Mouse (Mus musculus) midbrain, embryonic 11.5 days (tissue): ENCODE data around the gene Ppp2r5c. TPM values are rescaled to one million over a fixed set of nuclear protein-coding genes. Genes with fewer than 3 reads are reported as not detected.

Experiments used
- ATAC-seq: fragments of 200-750 bp; cut with Nextera tagmentation; 2 replicates; pipeline ENCODE4 v1.8.0; 2017; ENCODE audit warnings: moderate TSS enrichment, moderate library complexity; ENCODE audit not compliant: low FRiP score
- DNase-seq: peaks from one replicate; pipeline ENCODE4 v3.0.0; 2015; ENCODE audit warnings: low spot score; ENCODE audit errors: missing footprints
- H3K27ac ChIP-seq: fragments of 300-500 bp; sonication (generic); 2 replicates; pipeline ENCODE4 v1.5.1; 2014; ENCODE audit warnings: low read depth, low read length
- H3K27me3 ChIP-seq: fragments of 300-500 bp; sonication (generic); 2 replicates; pipeline ENCODE4 v1.6.1; 2014; ENCODE audit warnings: mild to moderate bottlenecking, low read length, moderate library complexity, mixed read lengths; ENCODE audit not compliant: control insufficient read depth, insufficient read depth
- H3K36me3 ChIP-seq: fragments of 300-500 bp; sonication (generic); 2 replicates; pipeline ENCODE4 v1.6.1; 2014; ENCODE audit warnings: mild to moderate bottlenecking, low read length, moderate library complexity, mixed read lengths; ENCODE audit not compliant: control insufficient read depth, insufficient read depth
- H3K4me1 ChIP-seq: fragments of 300-500 bp; sonication (generic); 2 replicates; pipeline ENCODE4 v1.6.1; 2014; ENCODE audit warnings: low read length; ENCODE audit not compliant: control insufficient read depth, insufficient read depth
- H3K4me2 ChIP-seq: fragments of 300-500 bp; sonication (generic); 2 replicates; pipeline ENCODE4 v1.6.1; 2014; ENCODE audit warnings: mild to moderate bottlenecking, moderate library complexity
- H3K4me3 ChIP-seq: fragments of 300-500 bp; sonication (generic); 2 replicates; pipeline ENCODE4 v1.5.1; 2014; ENCODE audit warnings: low read depth, low read length
- H3K9ac ChIP-seq: fragments of 300-500 bp; sonication (generic); 2 replicates; pipeline ENCODE4 v1.6.1; 2014; ENCODE audit warnings: low read length
- H3K9me3 ChIP-seq: fragments of 300-500 bp; sonication (generic); 2 replicates; pipeline ENCODE4 v1.6.1; 2016; ENCODE audit warnings: low read length; ENCODE audit not compliant: control insufficient read depth
- WGBS: fragments of 180-500 bp; shearing (Covaris S2); extraction: QIAGEN DNeasy Blood & Tissue Kit; methylation state at CpG from one replicate; pipeline ENCODE4 v1.1.7; 2014; 5-methylcytosine and 5-hydroxymethylcytosine counted together
- polyA plus RNA-seq: library from polyadenylated mRNA; unstranded; fragments of >200 nt; fragmentation: Nextera tagmentation; extraction: Ambion mirVana; gene quantifications from 2 replicates; pipeline ENCODE4 v1.2.1, GENCODE M21; 2014

The Ppp2r5c gene
- polyA plus RNA-seq, 1 experiment from 2014 or later = 175 TPM

DNA sequence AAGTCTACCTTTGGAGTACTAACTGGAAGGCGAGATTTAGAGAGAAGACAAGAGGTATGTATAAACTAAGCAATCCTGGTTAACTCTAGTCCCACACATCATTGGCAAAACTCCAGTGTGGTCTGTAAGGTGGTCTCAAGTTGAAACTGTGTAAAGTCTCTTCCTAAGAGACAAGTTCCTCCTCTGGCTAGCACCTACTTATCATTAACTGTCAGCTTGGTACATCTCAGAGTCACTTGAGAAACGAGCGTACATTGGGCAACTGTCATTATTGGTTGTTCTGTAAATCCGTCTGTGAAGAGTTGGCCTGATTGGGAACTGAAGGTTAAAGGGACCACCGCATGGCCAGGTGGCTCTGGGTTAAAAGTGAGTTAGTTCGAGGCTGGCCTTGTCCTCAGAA is 141.7 kb downstream of the Ppp2r5c start:
- H3K9me3 ChIP-seq = no peaks in the 10 kb centered on the region
- no peak overlapping the region for H3K27ac ChIP-seq
- no peaks in the 10 kb centered on the region for H3K36me3 ChIP-seq
- ATAC-seq (no peak), DNase-seq (no peak)
- WGBS = 84% methylated on average over 6 of the region's 6 CpGs
- no peak overlapping the region for H3K9ac ChIP-seq
- no peak overlapping the region for H3K4me3 ChIP-seq
- no peak overlapping the region for H3K4me2 ChIP-seq
- no peaks in the 10 kb centered on the region for H3K27me3 ChIP-seq
- H3K4me1 ChIP-seq = peaks cover 9% of the 10 kb centered on the region

DNA sequence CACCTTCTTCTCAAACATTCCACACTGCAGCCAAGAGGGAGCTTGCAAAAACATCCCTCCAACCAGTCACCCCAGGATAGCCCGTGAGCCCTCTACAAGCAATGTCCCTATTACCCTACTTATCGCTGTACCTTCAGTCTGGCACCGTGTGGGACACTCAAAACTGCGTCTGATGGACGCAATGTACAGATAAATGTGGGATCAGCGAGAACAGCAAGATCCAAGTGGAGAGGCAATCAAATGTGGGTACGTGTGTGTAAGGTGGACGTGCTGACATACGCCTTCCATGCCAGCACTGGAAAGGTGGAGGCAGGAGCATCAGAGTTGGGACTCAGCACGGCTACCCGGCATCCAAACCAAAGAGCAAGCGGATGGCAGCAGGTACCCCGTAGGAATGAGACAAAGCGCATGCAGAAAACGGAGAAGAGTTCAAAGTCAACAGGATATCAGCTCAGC is 143.9 kb downstream of the Ppp2r5c start:
- Histone ChIP-seq H3K36me3 (no peaks in the 10 kb centered on the region), H3K9me3 (no peaks in the 10 kb centered on the region), H3K9ac (peak overlapping the region; percentile 91), H3K27me3 (no peaks in the 10 kb centered on the region), H3K27ac (peak overlapping the region; percentile 54; the same call in 1 of the 2 replicates), H3K4me3 (peak overlapping the region; percentile 88), H3K4me2 (peak overlapping the region; percentile 55), H3K4me1 (peaks cover 9% of the 10 kb centered on the region)
- WGBS = 2% methylated on average over 15 of the region's 15 CpGs
- DNase-seq = no peak
- no peak for ATAC-seq

DNA sequence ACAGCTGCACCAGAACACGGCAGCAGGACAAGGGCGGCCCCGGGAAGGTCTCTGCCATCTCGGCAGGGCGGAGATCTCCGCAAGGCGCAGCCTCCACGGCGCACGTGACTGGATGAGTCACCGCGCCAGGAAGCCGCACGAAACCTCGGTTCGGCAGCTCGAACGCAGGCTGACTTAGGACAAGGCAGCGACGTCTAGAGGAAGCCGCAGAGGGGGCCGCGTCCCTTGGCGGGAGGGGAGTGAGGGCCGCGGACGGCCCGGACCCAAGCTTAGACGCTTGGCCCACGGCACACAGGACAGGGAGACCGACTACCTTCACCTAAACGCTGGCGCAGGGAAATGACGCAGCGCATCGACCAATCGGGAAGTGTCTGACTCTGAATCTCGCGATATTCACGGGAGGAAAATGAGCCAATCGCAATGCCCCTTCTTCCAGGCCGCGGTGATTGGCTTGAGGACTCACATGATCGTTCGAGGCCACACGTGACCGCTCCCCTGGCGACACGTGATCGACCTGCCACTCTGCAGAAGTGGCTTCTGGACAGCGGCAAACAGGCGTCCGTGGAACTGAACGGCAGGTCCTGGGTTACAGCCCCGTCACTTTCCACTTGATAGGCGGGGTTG is 144.5 kb downstream of the Ppp2r5c start:
- Histone ChIP-seq H3K9me3 (no peaks in the 10 kb centered on the region), H3K4me3 (peak overlapping the region; percentile 88), H3K9ac (peak overlapping the region; percentile 91), H3K4me1 (peaks cover 9% of the 10 kb centered on the region), H3K27me3 (no peaks in the 10 kb centered on the region), H3K27ac (peak overlapping the region; percentile 54; the same call in 1 of the 2 replicates), H3K36me3 (no peaks in the 10 kb centered on the region), H3K4me2 (peak overlapping the region; percentile 62)
- under 1% methylated on average over 56 of the region's 56 CpGs for WGBS
- ATAC-seq = peak; percentile 97
- peak; percentile 100 for DNase-seq

DNA sequence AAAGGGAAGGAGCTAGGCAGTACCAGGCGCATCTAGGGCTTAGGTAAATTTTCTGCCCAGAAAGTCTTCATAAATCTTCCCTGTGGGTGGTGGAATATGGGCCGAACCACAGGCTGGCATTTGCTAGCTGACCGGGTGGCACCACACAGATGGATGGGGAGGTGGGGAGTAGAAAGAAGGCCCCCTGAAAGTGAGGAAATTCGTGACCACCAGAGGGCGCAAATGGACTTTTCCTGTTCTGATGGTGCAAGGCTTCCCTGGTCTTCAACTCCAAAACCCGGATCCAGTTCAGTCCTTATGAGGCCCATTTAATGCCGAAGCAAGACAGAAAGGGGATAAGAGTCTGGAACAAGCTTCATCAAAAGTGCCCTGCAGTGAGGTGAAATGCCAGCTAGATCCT is 151.6 kb downstream of the Ppp2r5c start:
- Histone ChIP-seq H3K4me1 (peaks cover 18% of the 10 kb centered on the region), H3K36me3 (no peaks in the 10 kb centered on the region), H3K4me3 (no peak overlapping the region), H3K9ac (no peak overlapping the region), H3K9me3 (no peaks in the 10 kb centered on the region), H3K27ac (no peak overlapping the region), H3K4me2 (no peak overlapping the region), H3K27me3 (no peaks in the 10 kb centered on the region)
- WGBS = 15% methylated on average over 7 of the region's 7 CpGs
- DNase-seq (peak; percentile 98), ATAC-seq (no peak)

DNA sequence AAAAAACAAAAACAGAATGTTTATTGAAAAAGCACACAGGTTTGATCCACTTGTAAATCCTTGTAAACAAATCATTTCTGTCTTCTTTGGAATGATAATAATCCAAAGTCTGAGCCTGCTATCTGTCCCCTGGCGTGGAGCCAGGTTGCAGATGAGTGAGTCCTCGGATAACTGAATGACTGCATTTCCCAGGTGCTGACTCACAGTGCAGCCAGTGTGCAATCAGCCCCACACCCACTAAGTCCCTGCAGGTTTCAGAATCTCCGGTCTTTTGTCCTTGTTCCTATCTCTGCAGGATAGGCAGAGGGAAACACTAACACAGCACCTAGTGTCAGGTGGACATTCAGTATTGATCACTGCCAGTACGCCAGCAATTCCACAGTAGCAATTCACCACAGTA is 152.9 kb downstream of the Ppp2r5c start:
- WGBS = 81% methylated on average over 4 of the region's 4 CpGs
- Histone ChIP-seq H3K36me3 (no peaks in the 10 kb centered on the region), H3K27ac (no peak overlapping the region), H3K4me3 (no peak overlapping the region), H3K9me3 (no peaks in the 10 kb centered on the region), H3K9ac (0 out of 2 replicates have a peak overlapping the region, but pooled peaks have one; percentile 9), H3K27me3 (no peaks in the 10 kb centered on the region), H3K4me2 (no peak overlapping the region), H3K4me1 (peaks cover 20% of the 10 kb centered on the region)
- no peak for ATAC-seq
- DNase-seq = no peak

DNA sequence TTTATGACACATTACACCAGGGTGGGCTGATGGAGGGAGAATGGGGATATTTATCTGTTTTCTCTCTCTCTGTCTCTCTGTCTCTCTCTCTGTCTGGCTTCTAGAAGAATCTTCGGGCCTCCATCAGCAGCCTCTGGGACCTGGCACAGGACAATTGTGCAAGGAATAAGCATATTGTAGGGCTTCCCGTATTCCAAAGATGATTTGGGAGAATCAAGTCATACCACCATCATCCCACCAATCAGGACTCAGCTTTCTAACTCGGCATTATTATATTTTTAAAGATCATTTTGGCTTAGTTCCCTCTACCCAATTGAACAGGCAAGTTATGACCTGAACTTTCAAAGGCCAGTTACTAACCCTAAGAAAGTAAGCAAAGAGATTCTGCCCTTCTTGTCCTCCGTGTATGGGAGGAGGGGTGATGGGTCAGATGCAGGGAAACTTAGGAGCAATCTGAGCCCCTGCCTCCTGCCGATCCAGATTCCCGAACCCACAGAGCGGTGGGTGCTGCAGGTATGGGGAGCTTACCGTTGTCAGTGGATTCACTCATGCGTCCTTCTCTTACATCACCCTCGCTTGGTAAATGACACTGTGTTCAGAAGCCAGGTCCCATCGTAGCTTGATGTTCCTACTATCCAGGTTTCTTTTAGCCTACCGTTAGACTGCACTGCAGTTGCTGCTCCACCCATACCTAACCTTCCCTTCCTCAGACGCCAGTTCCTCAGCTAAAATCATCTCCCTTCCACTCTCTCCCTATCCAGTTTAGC is 153.5 kb downstream of the Ppp2r5c start:
- ATAC-seq (peak; percentile 12), DNase-seq (peak; percentile 85)
- Histone ChIP-seq H3K27ac (no peak overlapping the region), H3K36me3 (no peaks in the 10 kb centered on the region), H3K9me3 (no peaks in the 10 kb centered on the region), H3K9ac (peak overlapping the region; percentile 96), H3K27me3 (no peaks in the 10 kb centered on the region), H3K4me3 (peak overlapping the region; percentile 99), H3K4me1 (peaks cover 20% of the 10 kb centered on the region), H3K4me2 (peak overlapping the region; percentile 90)
- WGBS = 60% methylated on average over 13 of the region's 13 CpGs

GRCm38 (mm10) chr12:110601241-110602218 is 154.6 kb downstream of the Ppp2r5c start, which contains the start of gene Dync1h1:
Gene Dync1h1, plus strand, starts transcription at chr12:110601452.
- Histone ChIP-seq H3K27me3 (no peaks in the 10 kb centered on the region), H3K4me2 (peak within 1 kb of the TSS; percentile 90), H3K27ac (peak within 1 kb of the TSS; percentile 92), H3K36me3 (no peaks in the 10 kb centered on the region), H3K4me1 (peaks cover 20% of the 10 kb centered on the region), H3K9me3 (no peaks in the 10 kb centered on the region), H3K4me3 (peak within 1 kb of the TSS; percentile 99), H3K9ac (peak within 1 kb of the TSS; percentile 96)
- ATAC-seq = peak; percentile 94
- peak; percentile 99 for DNase-seq
- under 1% methylated on average over 104 of the region's 105 CpGs for WGBS

GRCm38 (mm10) chr12:110606161-110606560 is 159.2 kb downstream of the Ppp2r5c start:
- H3K36me3 ChIP-seq = no peaks in the 10 kb centered on the region

More at GRCm38 (mm10) chr12:110606161-110606560, 159.2 kb downstream of the Ppp2r5c start:
- peaks cover 15% of the 10 kb centered on the region for H3K4me1 ChIP-seq
- no peak overlapping the region for H3K4me2 ChIP-seq
- no peak overlapping the region for H3K9ac ChIP-seq
- no peak overlapping the region for H3K27ac ChIP-seq
- H3K4me3 ChIP-seq = no peak overlapping the region
- H3K27me3 ChIP-seq = no peaks in the 10 kb centered on the region
- WGBS = 86% methylated on average over 3 of the region's 3 CpGs
- ATAC-seq = no peak
- peak; percentile 49 for DNase-seq
- no peaks in the 10 kb centered on the region for H3K9me3 ChIP-seq
